Mouse (Mus musculus) heart, postnatal 0 days (tissue): ENCODE data around the gene Adam22. TPM values are rescaled to one million over a fixed set of nuclear protein-coding genes. Genes with fewer than 3 reads are reported as not detected.

Experiments
- ATAC-seq: fragments of 200-750 bp; cut with Nextera tagmentation; 2 replicates; pipeline ENCODE4 v1.8.0; 2017; ENCODE audit warnings: low read depth, moderate number of reproducible peaks, moderate library complexity; ENCODE audit not compliant: insufficient read depth
- DNase-seq: peaks from one replicate; pipeline ENCODE4 v3.0.0-alpha.2; 2016; ENCODE audit warnings: low spot score
- H3K27ac ChIP-seq: fragments of 300-500 bp; sonication (generic); 2 replicates; pipeline ENCODE4 v1.5.1; 2014; ENCODE audit warnings: low read depth, mild to moderate bottlenecking
- H3K27me3 ChIP-seq: fragments of 300-500 bp; sonication (generic); 2 replicates; pipeline ENCODE4 v1.6.1; 2014; ENCODE audit warnings: low read length, mixed read lengths; ENCODE audit not compliant: control insufficient read depth, insufficient read depth
- H3K36me3 ChIP-seq: fragments of 300-500 bp; sonication (generic); replicated peaks from 2 replicates; pipeline ENCODE4 v1.6.1; 2014; ENCODE audit warnings: low read length, mixed read lengths; ENCODE audit not compliant: control insufficient read depth, insufficient read depth
- H3K4me1 ChIP-seq: fragments of 300-500 bp; sonication (generic); 2 replicates; pipeline ENCODE4 v1.6.1; 2014; ENCODE audit warnings: antibody characterized with exemption; ENCODE audit not compliant: control insufficient read depth, insufficient read depth
- H3K4me2 ChIP-seq: fragments of 300-500 bp; sonication (generic); 2 replicates; pipeline ENCODE4 v1.6.1; 2014; ENCODE audit warnings: low read depth, mild to moderate bottlenecking, low read length, moderate library complexity
- H3K4me3 ChIP-seq: fragments of 300-500 bp; sonication (generic); 2 replicates; pipeline ENCODE4 v1.5.1; 2014; ENCODE audit warnings: low read depth, low read length
- H3K9ac ChIP-seq: fragments of 300-500 bp; sonication (generic); replicated peaks from 2 replicates; pipeline ENCODE4 v1.6.1; 2014; ENCODE audit warnings: low read depth, low read length, mixed read lengths
- H3K9me3 ChIP-seq: fragments of 300-500 bp; sonication (generic); replicated peaks from 2 replicates; pipeline ENCODE4 v1.6.1; 2016; ENCODE audit warnings: low read length; ENCODE audit not compliant: control insufficient read depth
- CTCF ChIP-seq: IDR thresholded peaks from 2 replicates; pipeline ENCODE4 v1.5.1; 2016; ENCODE audit warnings: antibody characterized with exemption, control low read depth, low read depth
- EP300 ChIP-seq: IDR thresholded peaks from 2 replicates; pipeline ENCODE4 v1.6.1; 2016; ENCODE audit warnings: antibody characterized with exemption, low read depth
- whole genome bisulfite sequencing: fragments of 180-500 bp; shearing (Covaris S2); extraction: QIAGEN DNeasy Blood & Tissue Kit; methylation state at CpG from one replicate; pipeline ENCODE4 v1.1.7; 2014; 5-methylcytosine and 5-hydroxymethylcytosine counted together
- polyA plus RNA-seq: library from polyadenylated mRNA; unstranded; fragments of >200 nt; fragmentation: Nextera tagmentation; extraction: Ambion mirVana; gene quantifications from 2 replicates; pipeline ENCODE4 v1.2.1, GENCODE M21; 2015
- total RNA-seq: library from RNA; depleted of rRNA; stranded (reverse); fragments of >200 nt; gene quantifications from 2 replicates; pipeline ENCODE4 v1.2.3, GENCODE M21; 2014; ENCODE audit warnings: low replicate concordance

Gene Adam22
- total and polyA plus RNA-seq, 2 experiments from 2014 or later: 8.0 to 13.8 TPM

DNA sequence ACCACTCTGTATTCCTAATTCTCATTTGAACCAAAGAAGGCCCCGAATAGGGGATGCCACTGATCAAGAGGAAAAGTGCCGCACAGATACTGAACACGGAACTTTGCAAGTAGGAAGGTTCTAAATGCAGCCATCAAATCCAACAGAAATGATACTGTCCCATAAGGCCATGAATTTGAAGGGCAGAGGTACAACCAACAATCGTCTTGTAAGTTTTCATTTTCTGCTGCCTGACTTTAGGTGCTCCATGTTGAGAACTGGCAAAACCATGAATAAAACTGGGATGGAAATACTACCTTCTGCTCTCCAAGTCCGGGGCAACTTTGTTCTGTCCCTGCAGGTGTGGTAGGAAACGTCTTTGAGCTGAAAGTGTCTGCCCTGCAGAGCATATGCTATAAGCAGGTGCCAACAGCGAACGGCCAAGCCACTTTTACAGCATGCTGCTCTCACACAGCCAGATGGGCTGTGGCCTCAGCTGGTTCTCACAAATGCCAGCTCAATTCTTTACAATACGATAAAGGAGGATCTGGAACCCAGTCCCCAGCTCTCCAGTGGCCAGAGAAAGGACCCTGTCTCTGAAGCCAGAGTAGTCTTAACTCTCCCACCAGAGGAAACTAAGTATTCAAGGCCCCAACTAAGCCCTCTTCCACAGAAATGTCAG, 293.9 kb downstream of the Adam22 start:
- WGBS: 88% methylated on average over 9 of the region's 9 CpGs
- Histone ChIP-seq H3K27ac (no peak overlapping the region), H3K36me3 (peaks cover 29% of the 10 kb centered on the region), H3K4me2 (no peak overlapping the region), H3K4me3 (no peak overlapping the region), H3K27me3 (no peaks in the 10 kb centered on the region), H3K9me3 (no peaks in the 10 kb centered on the region), H3K9ac (no peak overlapping the region), H3K4me1 (no peaks in the 10 kb centered on the region)
- no peak for TF ChIP-seq EP300
- DNase-seq (no peak), ATAC-seq (no peak)

- TF ChIP-seq EP300 (no peak), CTCF (no peak)
- no peak overlapping the region for H3K4me3 ChIP-seq
- H3K27ac ChIP-seq: no peak overlapping the region
- 87% methylated on average over 9 of the region's 9 CpGs for WGBS
- no peaks in the 10 kb centered on the region for H3K9me3 ChIP-seq
- no peaks in the 10 kb centered on the region for H3K27me3 ChIP-seq
- peaks cover 34% of the 10 kb centered on the region for H3K36me3 ChIP-seq
- DNase-seq: no peak
- no peaks in the 10 kb centered on the region for H3K4me1 ChIP-seq
- no peak overlapping the region for H3K9ac ChIP-seq
- ATAC-seq: no peak
- no peak overlapping the region for H3K4me2 ChIP-seq
Measured at GRCm38 (mm10) chr5:8073406-8073805, 294.6 kb downstream of the Adam22 start.

- Histone ChIP-seq H3K4me2 (no peak overlapping the region), H3K27ac (no peak overlapping the region), H3K9me3 (no peaks in the 10 kb centered on the region), H3K9ac (no peak overlapping the region), H3K4me3 (no peak overlapping the region), H3K36me3 (peaks cover 85% of the 10 kb centered on the region), H3K4me1 (0 out of 2 replicates have a peak, but pooled peaks cover 2% of the 10 kb centered on the region), H3K27me3 (no peaks in the 10 kb centered on the region)
- WGBS: 40% methylated on average over 6 of the region's 6 CpGs
- ATAC-seq (no peak), DNase-seq (no peak)
- TF ChIP-seq EP300 (no peak), CTCF (no peak)
Measured at GRCm38 (mm10) chr5:8063207-8063606, 304.8 kb downstream of the Adam22 start.

- Histone ChIP-seq H3K4me2 (no peak overlapping the region), H3K27me3 (no peaks in the 10 kb centered on the region), H3K27ac (no peak overlapping the region), H3K9ac (no peak overlapping the region), H3K36me3 (peaks cover 85% of the 10 kb centered on the region), H3K9me3 (no peaks in the 10 kb centered on the region), H3K4me1 (peaks cover 9% of the 10 kb centered on the region), H3K4me3 (no peak overlapping the region)
- TF ChIP-seq CTCF (no peak), EP300 (no peak)
- WGBS: 94% methylated on average over 2 of the region's 2 CpGs
- no peak for DNase-seq
- ATAC-seq: no peak
Measured at GRCm38 (mm10) chr5:8062469-8062868, 305.5 kb downstream of the Adam22 start.

DNA sequence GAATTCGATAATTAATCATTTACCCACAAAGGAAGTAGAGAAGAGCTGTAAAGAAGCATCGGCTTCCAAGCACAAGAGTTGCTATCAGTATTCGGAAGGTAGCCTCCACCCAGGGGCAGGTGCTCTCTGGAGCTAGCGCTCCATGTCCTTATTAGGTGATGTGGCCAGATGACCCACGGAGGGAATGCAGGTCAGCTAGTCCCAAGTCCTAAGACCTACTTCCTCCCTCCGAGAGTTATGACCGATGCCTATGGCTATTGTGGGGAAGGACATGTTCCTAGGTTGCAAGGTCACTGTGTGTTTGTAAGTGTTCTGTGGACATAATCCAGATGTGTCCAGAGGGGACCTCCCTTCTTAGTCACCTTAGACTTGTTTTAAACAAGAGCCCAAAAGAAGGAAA, 309.9 kb downstream of the Adam22 start:
- H3K27me3 ChIP-seq: no peaks in the 10 kb centered on the region
- peak overlapping the region; percentile 98 for H3K27ac ChIP-seq
- peak; percentile 42 for DNase-seq
- WGBS: 60% methylated on average over 7 of the region's 7 CpGs
- TF ChIP-seq CTCF: no peak
- no peak for TF ChIP-seq EP300
- H3K36me3 ChIP-seq: peaks cover 42% of the 10 kb centered on the region
- no peak for ATAC-seq
- peaks cover 14% of the 10 kb centered on the region for H3K4me1 ChIP-seq
- no peak overlapping the region for H3K9ac ChIP-seq
- no peaks in the 10 kb centered on the region for H3K9me3 ChIP-seq
- peak overlapping the region; percentile 81 for H3K4me2 ChIP-seq
- peak overlapping the region; percentile 96 for H3K4me3 ChIP-seq

GRCm38 (mm10) chr5:8057018-8057323, 311.0 kb downstream of the Adam22 start:
- H3K4me2 ChIP-seq: peak overlapping the region; percentile 81
- H3K27ac ChIP-seq: peak overlapping the region; percentile 98
- no peak for DNase-seq
- H3K9me3 ChIP-seq: no peaks in the 10 kb centered on the region
- ATAC-seq: 0 out of 2 replicates have a peak, but pooled peaks have one; percentile 3
- peak overlapping the region; percentile 96 for H3K4me3 ChIP-seq
- peaks cover 34% of the 10 kb centered on the region for H3K36me3 ChIP-seq
- H3K4me1 ChIP-seq: peaks cover 14% of the 10 kb centered on the region
- TF ChIP-seq EP300 (no peak), CTCF (no peak)
- no peaks in the 10 kb centered on the region for H3K27me3 ChIP-seq
- 28% methylated on average over 5 of the region's 5 CpGs for WGBS
- peak overlapping the region; percentile 96 for H3K9ac ChIP-seq
